Mouse (Mus musculus): ENCODE results near the gene Tas2r143.

- TF ChIP-seq CTCF (IDR thresholded peaks at IDR 0.05; ENCODE audit: insufficient read depth, low read depth, low read length) (no peak), POLR2A (IDR thresholded peaks at IDR 0.05; ENCODE audit: insufficient read depth, low read depth, low read length) (no peak)
These were observed 26.2 kb upstream of the Tas2r143 start for GRCm38 (mm10) chr6:42373669-42374430.

All from olfactory bulb, adult 2 months (tissue).